Mouse (Mus musculus) spleen, adult 2 months (tissue): ENCODE data around the gene Vmn2r48. TPM values are rescaled to one million over a fixed set of nuclear protein-coding genes. Genes with fewer than 3 reads are reported as not detected.
"Not testable (repeated sequence)": the region's sequence is repeated elsewhere in the genome, so short reads cannot be mapped to it uniquely, and the experiment has no call there.

Source experiments
- DNase-seq, 2 experiments: peaks; one replicate each; pipeline versions ENCODE4 v3.0.0 to v3.0.0-alpha.2; 2012 to 2021; ENCODE audit warnings: low spot score in 2 of 2, low read depth in 1 of 2
- H3K27ac ChIP-seq: fragments of 200-500 bp; 2 replicates; pipeline ENCODE4 v1.5.1; 2012; ENCODE audit warnings: low read length, inconsistent platforms; ENCODE audit not compliant: insufficient read depth
- H3K27me3 ChIP-seq: fragments of 200-500 bp; 2 replicates; pipeline ENCODE4 v1.6.1; 2012; ENCODE audit warnings: mild to moderate bottlenecking, moderate library complexity, low read length, inconsistent platforms; ENCODE audit not compliant: control insufficient read depth, insufficient read depth
- H3K36me3 ChIP-seq: fragments of 200-500 bp; 2 replicates; pipeline ENCODE4 v1.6.1; 2012; ENCODE audit warnings: mild to moderate bottlenecking, low read length, inconsistent platforms; ENCODE audit not compliant: control insufficient read depth, insufficient read depth
- H3K4me1 ChIP-seq: fragments of 200-500 bp; 2 replicates; pipeline ENCODE4 v1.6.1; 2011; ENCODE audit warnings: inconsistent platforms; ENCODE audit not compliant: control insufficient read depth, insufficient read depth, insufficient read length
- H3K4me3 ChIP-seq: fragments of 200-500 bp; 2 replicates; pipeline ENCODE4 v1.5.1; 2011; ENCODE audit warnings: mild to moderate bottlenecking, inconsistent platforms; ENCODE audit not compliant: insufficient read depth, insufficient read length; ENCODE audit errors: extremely low read depth
- WGBS: fragments of 180-500 bp; shearing (Covaris S2); methylation state at CpG from one replicate; pipeline ENCODE4 v1.1.7; 2018; 5-methylcytosine and 5-hydroxymethylcytosine counted together
- polyA plus RNA-seq: library from polyadenylated mRNA; depleted of rRNA; stranded (reverse); fragments of >200 nt; gene quantifications from 2 replicates; pipeline ENCODE4 v1.2.3, GENCODE M21; 2012; rRNA removed

The Vmn2r48 gene
- polyA plus RNA-seq, result not detected in 2 replicates

DNA sequence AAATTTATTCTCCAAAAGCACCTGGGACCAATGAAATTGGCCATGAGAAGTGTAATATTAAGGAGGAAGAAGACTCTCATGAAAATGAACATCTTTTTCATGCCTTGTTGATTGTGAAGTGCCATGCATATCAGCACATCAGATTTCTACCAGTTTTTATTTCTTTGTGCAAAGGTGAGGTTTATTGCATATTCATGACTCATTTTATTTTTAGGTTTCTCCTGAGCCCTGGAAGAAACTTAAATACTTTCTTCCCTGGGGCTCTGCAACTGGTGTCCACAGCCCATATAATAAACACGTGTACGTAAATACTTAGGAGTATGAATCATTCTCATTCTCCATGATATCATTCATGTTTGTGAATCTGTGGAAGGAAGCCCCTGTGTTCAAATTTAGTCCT lies at the start of gene Vmn2r48:
Vmn2r48 (minus strand) TSS at position 101 of the 400 bp plus-strand sequence.
- not testable (repeated sequence) for H3K27me3 ChIP-seq, H3K4me3 ChIP-seq, H3K36me3 ChIP-seq, H3K4me1 ChIP-seq, H3K27ac ChIP-seq, DNase-seq
- 89% methylated on average over 2 of the region's 2 CpGs for WGBS

DNA sequence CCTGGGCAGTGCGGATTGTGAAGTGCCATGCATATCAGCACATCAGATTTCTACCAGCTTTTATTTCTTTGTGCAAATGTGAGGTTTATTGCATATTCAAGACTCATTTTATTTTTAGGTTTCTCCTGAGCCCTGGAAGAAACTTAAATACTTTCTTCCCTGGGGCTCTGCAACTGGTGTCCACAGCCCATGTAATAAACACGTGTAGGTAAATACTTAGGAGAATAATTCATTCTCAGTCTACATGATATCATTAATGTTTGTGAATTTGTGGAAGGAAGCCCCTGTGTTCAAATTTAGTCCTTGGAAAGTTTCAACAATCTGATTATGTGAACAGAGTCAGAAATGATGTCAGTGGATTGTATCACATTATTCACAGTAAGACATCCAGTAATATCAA lies 38.8 kb upstream of the Vmn2r48 start, which contains the start of gene Vmn2r49:
Vmn2r49 (minus strand) TSS at position 101 of the 400 bp plus-strand sequence.
- H3K27me3 ChIP-seq, H3K4me3 ChIP-seq, H3K27ac ChIP-seq, DNase-seq, H3K4me1 ChIP-seq, H3K36me3 ChIP-seq: not testable (repeated sequence)
- 53% methylated on average over 2 of the region's 2 CpGs for WGBS

Other genes starting within 250 kb of the Vmn2r48 start
- gene Vmn2r46, start 183.0 kb downstream of the Vmn2r48 start, polyA plus RNA-seq, result not detected in 2 replicates
- not detected in 2 replicates for gene Vmn2r47, start 112.3 kb downstream of the Vmn2r48 start, polyA plus RNA-seq
- gene Vmn2r49, start 38.7 kb upstream of the Vmn2r48 start, polyA plus RNA-seq, result not detected in 2 replicates
- not detected in 2 replicates for gene Vmn2r50, start 99.7 kb upstream of the Vmn2r48 start, polyA plus RNA-seq
- not detected in 2 replicates for gene Vmn2r51, start 152.2 kb upstream of the Vmn2r48 start, polyA plus RNA-seq
- not detected in 2 replicates for gene Vmn2r52, start 223.0 kb upstream of the Vmn2r48 start, polyA plus RNA-seq